Mouse (Mus musculus) CH12.LX (cell line): Measurements from ENCODE around the gene Cpeb1. TPM values are rescaled to one million over a fixed set of nuclear protein-coding genes. Genes with fewer than 3 reads are reported as not detected.

Experiments used
- DNase-seq: peaks from one replicate; pipeline ENCODE4 v3.0.0-alpha.2; 2013; ENCODE audit errors: extremely low read depth
- H3K27ac ChIP-seq: 2 replicates; pipeline ENCODE4 v1.5.1; 2012; ENCODE audit warnings: low read depth, mild to moderate bottlenecking, control low read depth, moderate library complexity; ENCODE audit not compliant: insufficient read depth
- H3K27me3 ChIP-seq: replicated peaks from 2 replicates; pipeline ENCODE3; 2012; ENCODE audit warnings: inconsistent platforms
- H3K36me3 ChIP-seq, 2 experiments: replicated peaks in 1 of 2; 2 replicates each; pipeline versions ENCODE3 to v1.6.1; 2012; ENCODE audit warnings: inconsistent platforms in 1 of 2, low read length in 1 of 2, mild to moderate bottlenecking in 1 of 2, mixed read lengths in 1 of 2, moderate library complexity in 1 of 2; ENCODE audit not compliant: control insufficient read depth in 1 of 2, insufficient read depth in 1 of 2
- H3K4me1 ChIP-seq, 2 experiments: 2 replicates each; pipeline ENCODE4 v1.6.1; 2012; ENCODE audit warnings: inconsistent platforms in 1 of 2, moderate library complexity in 1 of 2; ENCODE audit not compliant: insufficient read depth in 2 of 2, control insufficient read depth in 1 of 2
- H3K4me2 ChIP-seq: 2 replicates; pipeline ENCODE4 v1.6.1; 2012; ENCODE audit warnings: low read depth, mild to moderate bottlenecking, control low read depth; ENCODE audit not compliant: poor library complexity, insufficient read depth, severe bottlenecking
- H3K4me3 ChIP-seq, 3 experiments: fragments of 150-350 bp in 1 of 3; sonication (generic) in 1 of 3; replicated peaks in 1 of 3; 2 replicates each; pipeline versions ENCODE3 to v1.5.1; 2011 to 2012; ENCODE audit warnings: low read depth in 2 of 3, low read length in 2 of 3, mild to moderate bottlenecking in 2 of 3, moderate library complexity in 2 of 3, control low read depth in 1 of 3, improper control_type of control experiment in 1 of 3, inconsistent platforms in 1 of 3, mixed read lengths in 1 of 3; ENCODE audit not compliant: poor library complexity in 1 of 3
- H3K79me2 ChIP-seq: replicated peaks from 2 replicates; pipeline ENCODE4 v1.6.1; 2012; ENCODE audit warnings: mild to moderate bottlenecking, moderate library complexity; ENCODE audit not compliant: control insufficient read depth, poor library complexity, insufficient read depth, severe bottlenecking; ENCODE audit errors: extremely low read depth
- H3K9ac ChIP-seq: 2 replicates; pipeline ENCODE4 v1.6.1; 2012; ENCODE audit warnings: low read depth, mild to moderate bottlenecking, control low read depth, moderate library complexity; ENCODE audit not compliant: insufficient read depth
- H3K9me3 ChIP-seq: replicated peaks from 2 replicates; pipeline ENCODE3; 2012; ENCODE audit warnings: low read length, inconsistent platforms, mixed read lengths
- BHLHE40 ChIP-seq: IDR thresholded peaks from 2 replicates; pipeline ENCODE4 v1.6.1; 2011; ENCODE audit warnings: mild to moderate bottlenecking, low read depth, low read length, improper control_type of control experiment
- CTCF ChIP-seq, 2 experiments: IDR thresholded peaks in 1 of 2; conservative IDR thresholded peaks in 1 of 2; 2 replicates each; pipeline ENCODE4 v1.5.1; 2011 to 2012; ENCODE audit warnings: low read depth in 2 of 2, low read length in 2 of 2, improper control_type of control experiment in 1 of 2, inconsistent platforms in 1 of 2, mild to moderate bottlenecking in 1 of 2, moderate library complexity in 1 of 2
- E2F4 ChIP-seq: IDR thresholded peaks from 2 replicates; pipeline ENCODE4 v1.6.1; 2011; ENCODE audit warnings: low read depth, low read length, improper control_type of control experiment; ENCODE audit not compliant: insufficient replicate concordance
- KAT2A ChIP-seq: IDR thresholded peaks from 2 replicates; pipeline ENCODE4 v1.6.1; 2012; ENCODE audit warnings: low read length, improper control_type of control experiment, inconsistent platforms; ENCODE audit not compliant: insufficient replicate concordance
- MAZ ChIP-seq: IDR thresholded peaks from 2 replicates; pipeline ENCODE4 v1.6.1; 2012; ENCODE audit warnings: low read depth, mild to moderate bottlenecking, inconsistent platforms, low read length, improper control_type of control experiment, moderate library complexity
- MEF2A ChIP-seq: IDR thresholded peaks from 2 replicates; pipeline ENCODE4 v1.6.1; 2014; ENCODE audit warnings: low read depth, mild to moderate bottlenecking, inconsistent platforms, low read length, improper control_type of control experiment, borderline replicate concordance
- MXI1 ChIP-seq: IDR thresholded peaks from 2 replicates; pipeline ENCODE4 v1.6.1; 2011; ENCODE audit warnings: mild to moderate bottlenecking, low read depth, low read length, improper control_type of control experiment
- NELFE ChIP-seq: IDR thresholded peaks from 2 replicates; pipeline ENCODE4 v1.6.1; 2011; ENCODE audit warnings: low read depth, low read length, improper control_type of control experiment
- NRF1 ChIP-seq: IDR thresholded peaks from 2 replicates; pipeline ENCODE4 v1.6.1; 2014; ENCODE audit warnings: low read depth, mild to moderate bottlenecking, inconsistent platforms, low read length, improper control_type of control experiment, moderate library complexity
- RAD21 ChIP-seq: IDR thresholded peaks from 2 replicates; pipeline ENCODE4 v1.6.1; 2011; ENCODE audit warnings: low read depth, mild to moderate bottlenecking, low read length, improper control_type of control experiment, moderate library complexity
- RCOR1 ChIP-seq: conservative IDR thresholded peaks from 2 replicates; pipeline ENCODE4 v1.6.1; 2012; ENCODE audit warnings: low read depth, mild to moderate bottlenecking, inconsistent platforms, low read length, improper control_type of control experiment
- TBP ChIP-seq: conservative IDR thresholded peaks from 2 replicates; pipeline ENCODE4 v1.6.1; 2011; ENCODE audit warnings: low read depth, low read length, improper control_type of control experiment
- UBTF ChIP-seq: IDR thresholded peaks from 2 replicates; pipeline ENCODE4 v1.6.1; 2012; ENCODE audit warnings: low read depth, mild to moderate bottlenecking, inconsistent platforms, low read length, improper control_type of control experiment, moderate library complexity
- USF2 ChIP-seq: conservative IDR thresholded peaks from 2 replicates; pipeline ENCODE4 v1.6.1; 2011; ENCODE audit warnings: low read depth, low read length, improper control_type of control experiment
- ZC3H11A ChIP-seq: IDR thresholded peaks from 2 replicates; pipeline ENCODE4 v1.6.1; 2012; ENCODE audit warnings: low read depth, mild to moderate bottlenecking, inconsistent platforms, low read length, improper control_type of control experiment
- ZMIZ1 ChIP-seq: IDR thresholded peaks from 2 replicates; pipeline ENCODE4 v1.6.1; 2012; ENCODE audit warnings: low read depth, mild to moderate bottlenecking, inconsistent platforms, low read length, improper control_type of control experiment
- dilution Hi-C: fragments of 300-500 bp; cut with MboI; formaldehyde crosslinking; loops from 2 replicates; pipeline ENCODE4 v1.14.3; 2020; ENCODE audit warnings: low sequenced_read_pairs; ENCODE audit not compliant: extremely low pct_unique_long_range_greater_than_20kb, extremely low pct_ligation_motif_present
- in situ Hi-C: fragments of 300-500 bp; cut with MboI; formaldehyde crosslinking; loops from 3 replicates; pipeline ENCODE4 v1.14.3; 2019; ENCODE audit warnings: low sequenced_read_pairs, low pct_ligation_motif_present, low pct_unique_long_range_greater_than_20kb, mixed read lengths
- polyA plus RNA-seq: library from polyadenylated mRNA; unstranded; fragments of >175 nt; gene quantifications from 2 replicates; pipeline ENCODE4 v1.2.1, GENCODE M21; 2012; ENCODE audit warnings: low read depth; ENCODE audit not compliant: insufficient read length
- total RNA-seq, 2 experiments: library from RNA; depleted of rRNA; stranded (reverse); fragments of 300-350 nt in 1 of 2; fragments of >200 nt in 1 of 2; gene quantifications; 2 replicates each; pipeline ENCODE4 v1.2.3; 2012 to 2014

Gene Cpeb1
- total and polyA plus RNA-seq, 3 experiments = 0.26 TPM; not detected in 2

GRCm38 (mm10) chr7:81498181-81498580, 42.9 kb upstream of the Cpeb1 start, which contains the start of gene BC048679:
Gene BC048679, minus strand, starts transcription at chr7:81498281.
- TF ChIP-seq TBP (no peak), ZC3H11A (no peak), MEF2A (no peak), KAT2A (no peak), E2F4 (no peak), USF2 (no peak), NELFE (no peak), RCOR1 (no peak), RAD21 (no peak), MAZ (no peak), CTCF (conservative IDR thresholded peaks at IDR 0.05 in 1 of 2, IDR thresholded peaks at IDR 0.05 in 1 of 2; ENCODE audit: low read depth in 2 of 2, low read length in 2 of 2) (no peak), BHLHE40 (no peak), ZMIZ1 (no peak), UBTF (no peak)
- H3K4me2 ChIP-seq = no peak within 1 kb of the TSS
- no peak within 1 kb of the TSS for H3K9ac ChIP-seq
- H3K27ac ChIP-seq = no peak within 1 kb of the TSS
- H3K36me3 ChIP-seq = no peaks in the 10 kb centered on the region
- peaks cover 46% of the 10 kb centered on the region for H3K27me3 ChIP-seq
- dilution Hi-C loops = no loop called here
- no peaks in the 10 kb centered on the region for H3K9me3 ChIP-seq
- in situ Hi-C loops = no loop called here
- no peaks in the 10 kb centered on the region for H3K79me2 ChIP-seq
- no peak within 1 kb of the TSS for H3K4me3 ChIP-seq
- no peak for DNase-seq
- no peaks in the 10 kb centered on the region for H3K4me1 ChIP-seq

- no peak overlapping the region for H3K4me2 ChIP-seq
- H3K9me3 ChIP-seq = no peaks in the 10 kb centered on the region
- no peak overlapping the region for H3K9ac ChIP-seq
- dilution Hi-C loops (no loop called here), in situ Hi-C loops (no loop called here)
- no peak for DNase-seq
- no peaks in the 10 kb centered on the region for H3K79me2 ChIP-seq
- H3K27ac ChIP-seq = no peak overlapping the region
- no peak overlapping the region for H3K4me3 ChIP-seq
- H3K36me3 ChIP-seq = no peaks in the 10 kb centered on the region
- peaks cover 48% of the 10 kb centered on the region for H3K27me3 ChIP-seq
- no peaks in the 10 kb centered on the region for H3K4me1 ChIP-seq
- TF ChIP-seq MXI1 (no peak), NRF1 (peak; percentile 50; the same call in 1 of the 2 replicates)
Measured at GRCm38 (mm10) chr7:81497171-81497570, 41.9 kb upstream of the Cpeb1 start.
